ENCODE assay signal across 23 mouse cellular contexts in the genomic region with DNA sequence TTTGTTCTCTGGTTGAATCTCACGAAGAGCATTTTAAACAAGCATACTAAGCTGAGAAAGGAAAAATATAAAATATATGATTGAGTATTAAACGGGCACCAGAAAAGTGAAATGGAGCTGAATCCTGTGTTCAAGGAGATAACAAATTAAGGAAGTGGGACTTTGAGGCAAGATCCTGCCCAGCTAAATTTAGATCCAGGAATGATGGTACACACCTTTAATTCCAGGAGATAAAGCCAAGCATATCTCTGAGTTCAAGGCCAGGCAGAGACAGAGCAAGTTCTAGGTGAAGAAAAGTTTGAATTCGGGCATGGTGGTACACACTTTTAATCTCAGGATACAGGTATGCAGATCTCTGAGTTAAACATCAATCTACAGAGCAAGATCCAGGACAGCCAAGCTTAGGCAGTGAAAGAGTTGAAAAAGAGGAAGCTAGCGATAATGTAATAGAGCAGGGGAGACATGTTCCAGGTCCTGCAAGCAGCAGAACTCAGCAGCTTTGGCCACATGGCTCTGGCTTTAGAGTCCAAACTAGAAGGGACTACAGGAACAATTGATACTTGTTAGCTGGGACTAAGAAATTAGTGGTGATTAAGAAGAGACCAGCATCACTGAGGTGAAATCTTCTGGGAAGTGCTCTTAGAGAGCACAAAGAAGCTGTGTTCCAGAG. TPM values are rescaled to one million over a fixed set of nuclear protein-coding genes. Genes with fewer than 3 reads are reported as not detected.
DNase-seq lines count a peak whose midpoint lies in the region; ATAC-seq and TF ChIP-seq lines count a peak whose summit lies in the region.
"Had no signal": no experiment of that assay in that cellular context is flagged by ENCODE, and none has a peak within 500 bp of the region (broad histone marks: within the 10 kb centered on the region; RNA-seq: fewer than 3 reads in every experiment).

No protein-coding gene starts in this region.

- H3K27ac ChIP-seq in heart, adult 2 months = no peak overlapping the region
- H3K27ac ChIP-seq: embryonic facial prominence, embryonic 13.5 days; embryonic facial prominence, embryonic 15.5 days; forebrain, embryonic 10.5 days; forebrain, embryonic 12.5 days had no signal

- H3K4me1 ChIP-seq in heart, adult 2 months (ENCODE audit: control insufficient read depth, insufficient read depth, low read length) = no peaks in the 10 kb centered on the region
- H3K4me1 ChIP-seq: embryonic facial prominence, embryonic 13.5 days; embryonic facial prominence, embryonic 15.5 days; forebrain, embryonic 10.5 days; forebrain, embryonic 12.5 days had no signal

- DNase-seq in MEL-GATA-1-ER (ENCODE audit: extremely low read depth, low read depth) = peak; percentile 59
- DNase-seq in right cerebral cortex, adult 2 months (ENCODE audit: low spot score in 2 of 2) = no peak
- DNase-seq in adrenal gland, postnatal 4 days (ENCODE audit: low spot score in 2 of 2) = no peak
- no peak for DNase-seq in heart, adult 2 months
- DNase-seq in right cerebral cortex, postnatal 25 days = no peak
- DNase-seq: adrenal gland, adult 2 months; adrenal gland, postnatal 10 days; adrenal gland, postnatal 25 days; cerebellum, adult 11-12 months; cerebellum, adult 2 months; cerebellum, adult 9-10 months; cerebellum, postnatal 10 days; cerebellum, postnatal 36 days; embryo, embryonic 11 days had no signal

- no peaks in the 10 kb centered on the region for H3K36me3 ChIP-seq in heart, adult 2 months (ENCODE audit: control insufficient read depth, insufficient read depth, low read length)
- H3K36me3 ChIP-seq: embryonic facial prominence, embryonic 13.5 days; embryonic facial prominence, embryonic 15.5 days; forebrain, embryonic 10.5 days; forebrain, embryonic 12.5 days had no signal

- peak; percentile 70 for ATAC-seq in granulocyte monocyte progenitor cell, adult 5-6 weeks (replicated peaks; ENCODE audit: poor library complexity, severe bottlenecking)
- ATAC-seq in megakaryocyte, adult 5-6 weeks (ENCODE audit: poor library complexity, severe bottlenecking) = peak; percentile 51; the same call in 1 of the 2 replicates
- ATAC-seq: forebrain, embryonic 14.5 days; forebrain, embryonic 16.5 days had no signal

- H3K27me3 ChIP-seq in heart, adult 2 months (ENCODE audit: control insufficient read depth, insufficient read depth, low read length) = no peaks in the 10 kb centered on the region
- H3K27me3 ChIP-seq: embryonic facial prominence, embryonic 13.5 days; embryonic facial prominence, embryonic 15.5 days; forebrain, embryonic 12.5 days had no signal

- no peak for TF ChIP-seq POLR2A in heart, adult 2 months (IDR thresholded peaks at IDR 0.05; ENCODE audit: insufficient read depth, low read depth, low read length)

- WGBS in heart, adult 2 months = 83% methylated on average over 4 of the region's 4 CpGs

- intact Hi-C loops in heart, adult 2 months (cut with DNase I) = no loop called here

- H3K9ac ChIP-seq in heart, adult 2 months (ENCODE audit: low read depth, low read length) = no peak overlapping the region
- H3K9ac ChIP-seq: embryonic facial prominence, embryonic 13.5 days; embryonic facial prominence, embryonic 15.5 days; forebrain, embryonic 12.5 days had no signal

- no peak for TF ChIP-seq EP300 in heart, adult 2 months (IDR thresholded peaks at IDR 0.05; ENCODE audit: insufficient read depth, low read depth, low read length)

- H3K4me3 ChIP-seq in heart, adult 2 months = no peak overlapping the region
- H3K4me3 ChIP-seq: embryonic facial prominence, embryonic 13.5 days; embryonic facial prominence, embryonic 15.5 days; erythroblast, embryonic 14.5 days; forebrain, embryonic 10.5 days; forebrain, embryonic 12.5 days had no signal

- TF ChIP-seq CTCF in heart, adult 2 months (IDR thresholded peaks at IDR 0.05) = no peak

- no peaks in the 10 kb centered on the region for H3K79me2 ChIP-seq in heart, adult 2 months (replicated peaks; ENCODE audit: control insufficient read depth, insufficient read depth, low read length)

RNA-seq across cellular contexts. Expression of a gene that starts 24.4 kb away (rescaled TPM):
- 799 and 903 TPM in 2 replicates for total RNA-seq in granulocyte monocyte progenitor cell, adult 5-6 weeks (2014; fragmentation: Nextera tagmentation)
- 2,516 and 2,875 TPM in 2 replicates for total RNA-seq in granulocyte monocyte progenitor cell, adult 5-6 weeks (2017)
- total RNA-seq in megakaryocyte, adult 5-6 weeks (2015) = 412 and 434 TPM in 2 replicates
- 996 and 1,021 TPM in 2 replicates for total RNA-seq in megakaryocyte, adult 5-6 weeks (2017)
- total RNA-seq in adrenal gland, postnatal 4 days (2021) = 100 to 1,000 TPM; 354 to 387 TPM
- 100 to 1,000 TPM; 196 to 227 TPM for total RNA-seq in heart, adult 2 months (2021)
- 53.6 and 62.3 TPM in 2 replicates for polyA plus RNA-seq in heart, adult 2 months (2012; rRNA removed)
